Mouse (Mus musculus): ENCODE results near the gene Rapgef1. TPM values are rescaled to one million over a fixed set of nuclear protein-coding genes. Genes with fewer than 3 reads are reported as not detected.

Gene Rapgef1
- polyA plus RNA-seq, 1 experiment = 44.3 TPM

GRCm38 (mm10) chr2:29692192-29692591 lies 72.7 kb downstream of the Rapgef1 start:
- TF ChIP-seq GATA1 (IDR thresholded peaks at IDR 0.05; ENCODE audit: low read length) = no peak

GRCm38 (mm10) chr2:29696207-29696800 lies 76.8 kb downstream of the Rapgef1 start:
- no peak for TF ChIP-seq GATA1 (IDR thresholded peaks at IDR 0.05; ENCODE audit: low read length)

GRCm38 (mm10) chr2:29698421-29699290 lies 79.1 kb downstream of the Rapgef1 start:
- no peak for TF ChIP-seq GATA1 (IDR thresholded peaks at IDR 0.05; ENCODE audit: low read length)

DNA sequence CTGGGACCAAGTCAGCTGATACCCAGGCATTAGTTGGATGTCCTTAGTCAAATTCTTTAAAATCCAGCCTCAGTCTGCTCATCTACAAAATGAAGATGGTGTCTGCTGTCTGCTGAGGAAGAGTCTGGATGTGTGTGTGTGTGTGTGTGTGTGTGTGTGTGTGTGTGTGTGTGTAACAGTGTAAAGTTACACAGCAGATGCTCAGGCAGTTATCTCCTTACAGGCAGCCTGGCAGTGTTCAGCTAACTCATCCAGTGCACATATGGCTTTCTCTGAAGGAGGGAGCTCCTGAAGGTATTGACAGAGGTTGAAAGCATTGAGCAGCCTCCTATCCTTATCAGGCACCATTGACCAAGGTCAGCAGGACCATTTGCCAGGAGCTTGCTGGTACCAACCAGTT lies 81.4 kb downstream of the Rapgef1 start:
- TF ChIP-seq GATA1 (IDR thresholded peaks at IDR 0.05; ENCODE audit: low read length) = no peak

DNA sequence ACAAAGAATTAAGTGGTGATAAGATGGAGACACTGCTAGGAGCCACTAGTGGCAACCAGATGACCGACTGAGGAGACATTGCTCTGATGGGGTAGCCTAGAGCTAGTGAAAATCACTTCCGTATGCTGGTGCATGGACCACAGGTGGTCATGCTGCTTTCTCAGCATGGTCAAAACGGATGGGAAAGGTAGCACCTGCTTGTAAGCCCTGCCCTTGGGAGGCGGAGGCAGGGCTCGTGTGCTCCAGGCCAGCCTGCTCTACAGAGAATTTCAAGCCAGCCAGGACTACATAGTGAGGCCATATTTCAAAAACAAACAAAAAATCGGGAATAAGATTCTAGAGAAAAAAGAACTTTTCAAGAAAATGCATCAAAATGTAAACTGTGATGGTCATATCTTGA lies 81.9 kb downstream of the Rapgef1 start:
- no peak for TF ChIP-seq GATA1 (IDR thresholded peaks at IDR 0.05; ENCODE audit: low read length)

DNA sequence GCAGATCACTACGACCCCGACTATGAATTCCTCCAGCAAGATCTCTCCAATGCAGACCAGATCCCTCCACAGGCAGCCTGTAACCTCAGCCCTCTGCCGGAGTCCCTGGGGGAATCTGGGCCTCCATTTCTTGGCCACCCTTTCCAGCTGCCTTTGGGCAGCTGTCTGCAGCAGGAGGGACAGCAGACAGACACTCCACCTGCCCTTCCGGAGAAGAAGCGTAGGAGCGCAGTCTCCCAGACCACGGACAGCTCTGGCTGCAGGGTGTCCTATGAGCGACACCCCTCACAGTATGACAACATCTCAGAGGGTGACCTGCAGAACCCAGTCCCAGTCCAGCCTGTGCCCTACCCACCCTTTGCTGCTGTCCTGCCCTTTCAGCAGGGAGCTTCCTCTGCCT lies 82.7 kb downstream of the Rapgef1 start:
- TF ChIP-seq GATA1 (IDR thresholded peaks at IDR 0.05; ENCODE audit: low read length) = no peak

GRCm38 (mm10) chr2:29703104-29704081 lies 83.9 kb downstream of the Rapgef1 start:
- no peak for TF ChIP-seq GATA1 (IDR thresholded peaks at IDR 0.05; ENCODE audit: low read length)

GRCm38 (mm10) chr2:29705493-29705892 lies 86.0 kb downstream of the Rapgef1 start:
- no peak for TF ChIP-seq GATA1 (IDR thresholded peaks at IDR 0.05; ENCODE audit: low read length)

DNA sequence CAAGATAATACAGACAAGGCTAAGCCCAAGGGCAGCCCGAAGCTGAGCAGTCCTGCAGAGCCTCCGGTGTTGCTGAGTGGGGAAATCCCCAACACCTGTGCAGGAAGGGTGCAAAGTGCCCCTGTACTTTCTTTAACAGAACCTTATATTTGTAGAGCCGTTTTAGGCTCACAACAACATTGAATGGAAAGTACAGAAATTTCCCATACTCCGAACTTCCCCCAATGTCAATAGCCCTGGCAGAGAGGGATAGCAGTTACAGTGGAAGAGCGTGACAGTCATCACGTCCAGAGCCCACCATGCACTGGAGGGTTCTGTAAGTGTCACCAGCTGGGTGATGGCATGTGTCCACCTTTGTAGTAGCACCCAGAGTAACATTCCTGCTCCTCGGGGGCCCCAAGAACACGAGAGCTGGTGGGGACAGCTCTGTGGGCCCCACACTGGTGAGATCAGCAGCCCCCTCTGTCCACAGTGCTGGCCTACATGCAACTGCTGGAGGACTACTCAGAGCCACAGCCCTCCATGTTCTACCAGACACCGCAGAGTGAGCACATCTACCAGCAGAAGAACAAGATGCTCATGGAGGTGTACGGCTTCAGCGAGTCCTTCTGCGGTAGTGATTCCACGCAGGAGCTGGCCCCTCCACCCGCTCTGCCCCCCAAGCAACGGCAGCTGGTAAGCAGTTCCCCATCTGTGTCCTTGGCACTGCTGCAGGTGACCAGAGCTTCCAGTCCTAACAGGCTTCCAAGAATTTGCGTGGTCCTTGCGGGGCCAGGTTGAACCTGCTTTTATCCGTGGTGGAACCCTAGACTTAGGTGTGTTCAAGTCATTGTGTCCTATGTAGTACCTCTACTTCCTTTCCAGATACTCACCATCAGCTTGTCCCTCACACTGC lies 87.5 kb downstream of the Rapgef1 start:
- TF ChIP-seq GATA1 (IDR thresholded peaks at IDR 0.05; ENCODE audit: low read length) = no peak

DNA sequence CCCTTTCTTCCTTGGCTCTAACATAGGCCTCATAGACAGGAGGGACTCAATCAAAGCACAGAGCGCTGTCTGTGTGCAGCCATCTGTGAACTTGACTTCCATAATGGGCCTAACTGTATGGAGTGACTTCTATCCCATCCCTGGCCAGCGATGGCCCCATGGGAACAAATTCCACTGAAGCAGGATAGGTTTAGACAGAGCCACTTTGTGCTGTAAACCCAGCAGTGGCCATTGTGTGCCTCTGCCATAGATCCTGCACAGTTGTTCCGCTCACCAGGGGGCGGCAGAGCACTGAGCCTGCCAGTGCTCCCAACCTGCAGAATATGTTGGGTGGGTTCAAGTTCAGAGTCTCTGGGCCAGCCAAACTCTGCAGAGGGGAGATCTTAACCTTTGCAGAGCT lies 88.2 kb downstream of the Rapgef1 start:
- TF ChIP-seq GATA1 (IDR thresholded peaks at IDR 0.05; ENCODE audit: low read length) = no peak

DNA sequence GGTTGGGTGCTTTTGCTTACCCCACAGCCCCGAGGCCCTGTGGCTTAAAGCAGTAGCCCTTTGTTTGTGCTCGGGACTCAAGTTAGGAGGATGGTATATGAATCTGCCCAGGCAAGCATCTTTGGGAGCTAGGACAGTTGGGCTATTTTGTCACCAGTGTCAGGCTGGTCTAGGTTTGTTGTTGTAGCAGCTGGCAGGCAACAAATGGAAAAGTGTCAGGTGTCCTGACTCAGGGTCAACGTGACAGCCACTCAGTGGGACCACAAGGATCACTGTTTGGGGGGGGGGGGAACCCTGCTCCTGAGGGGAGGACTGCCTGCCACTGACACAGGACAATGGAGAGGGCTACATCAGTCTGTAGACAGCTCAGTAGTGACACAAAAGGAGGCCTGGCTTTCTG lies 91.5 kb downstream of the Rapgef1 start:
- TF ChIP-seq GATA1 (IDR thresholded peaks at IDR 0.05; ENCODE audit: low read length) = no peak

DNA sequence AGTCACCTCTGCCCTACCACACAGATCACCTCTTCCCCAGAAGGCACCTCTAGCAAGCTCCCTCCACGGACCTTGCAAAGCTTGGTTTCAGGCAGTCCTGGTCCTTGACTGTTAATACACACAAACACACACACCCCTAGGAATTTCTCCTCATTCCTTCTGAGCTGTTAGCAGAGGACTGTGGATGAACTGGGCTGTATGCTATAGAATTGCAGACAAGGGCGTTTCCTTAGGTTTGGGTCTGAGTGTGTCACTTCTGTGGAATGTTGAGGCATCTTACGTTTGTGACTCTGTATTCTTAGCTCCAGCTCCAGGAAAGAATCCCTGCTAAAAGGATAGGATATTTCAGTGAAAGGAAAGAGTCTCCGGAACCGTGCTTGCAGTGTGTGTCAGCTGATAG lies 92.4 kb downstream of the Rapgef1 start:
- no peak for TF ChIP-seq GATA1 (IDR thresholded peaks at IDR 0.05; ENCODE audit: low read length)

DNA sequence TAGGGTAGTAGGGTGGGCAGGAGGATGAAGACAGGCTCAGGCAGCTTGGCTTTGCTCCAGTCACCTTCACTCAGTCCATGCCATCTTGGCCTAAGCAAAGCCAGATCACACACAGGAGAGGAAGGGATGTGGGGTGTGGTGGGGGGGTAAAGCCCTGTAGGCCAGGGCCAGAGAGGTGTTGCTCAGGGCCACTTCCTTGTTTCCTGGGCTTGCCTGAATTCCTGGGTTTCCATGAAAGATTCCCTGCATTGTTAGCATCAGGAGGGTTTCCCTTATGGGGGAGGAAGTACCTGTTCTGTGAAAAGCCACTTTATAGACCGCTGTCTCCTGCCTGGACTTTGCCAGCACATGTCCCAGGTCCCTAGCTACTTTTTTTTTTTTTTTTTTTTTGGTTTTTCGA lies 94.0 kb downstream of the Rapgef1 start:
- TF ChIP-seq GATA1 (IDR thresholded peaks at IDR 0.05; ENCODE audit: low read length) = no peak

GRCm38 (mm10) chr2:29714127-29714526 lies 94.6 kb downstream of the Rapgef1 start:
- TF ChIP-seq GATA1 (IDR thresholded peaks at IDR 0.05; ENCODE audit: low read length) = no peak

DNA sequence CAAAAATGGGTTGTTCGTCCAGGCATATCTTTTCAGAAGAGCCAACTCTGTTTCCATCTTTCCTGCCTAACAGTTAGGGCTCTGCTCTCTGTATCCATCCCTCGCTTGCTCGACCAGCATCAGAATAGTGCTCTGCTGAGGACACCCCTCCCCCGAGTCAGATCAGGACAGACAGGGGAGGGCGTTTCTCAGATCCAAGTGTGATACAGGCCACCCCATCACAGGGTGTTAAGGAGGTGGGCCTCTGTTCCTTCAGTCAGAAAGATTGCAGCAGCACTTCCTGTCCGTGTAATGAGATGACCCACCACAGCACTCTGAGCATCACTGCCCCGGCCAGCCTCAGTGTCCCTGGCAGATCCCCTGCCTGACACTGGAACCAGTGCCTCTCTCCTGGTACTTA lies 96.6 kb downstream of the Rapgef1 start:
- TF ChIP-seq GATA1 (IDR thresholded peaks at IDR 0.05; ENCODE audit: low read length) = no peak
